Mouse (Mus musculus): ENCODE results near the gene Ppm1n. TPM values are rescaled to one million over a fixed set of nuclear protein-coding genes. Genes with fewer than 3 reads are reported as not detected.

The Ppm1n gene
- polyA plus RNA-seq, 1 experiment from 2014 or later = 0.05 TPM

DNA sequence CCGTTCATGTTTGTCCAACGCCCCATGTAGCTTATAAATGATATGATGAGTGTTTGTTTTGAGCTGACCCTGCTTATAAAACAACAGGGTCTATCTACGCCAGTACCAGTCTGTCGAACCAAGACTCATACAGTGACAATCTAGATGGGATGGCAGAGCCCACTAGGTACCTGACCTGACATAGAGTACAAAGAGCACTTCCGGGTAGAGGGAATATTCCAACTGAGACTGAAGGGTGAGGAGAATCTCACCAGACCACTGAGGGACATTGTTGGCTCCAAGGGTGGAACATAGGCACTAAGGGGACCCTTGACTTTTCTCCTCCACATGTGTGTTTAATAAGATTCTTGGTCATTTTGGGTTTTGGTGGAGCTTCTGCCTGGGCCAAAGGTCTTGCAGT lies 50.5 kb downstream of the Ppm1n start:
- Histone ChIP-seq H3K27ac (replicated peaks) (peak overlapping the region; percentile 100), H3K4me1 (replicated peaks) (peaks cover 65% of the 10 kb centered on the region), H3K9me3 (replicated peaks) (no peaks in the 10 kb centered on the region), H3K4me2 (peak overlapping the region; percentile 83), H3K36me3 (replicated peaks) (peaks cover 19% of the 10 kb centered on the region), H3K27me3 (no peaks in the 10 kb centered on the region), H3K9ac (peak overlapping the region; percentile 85), H3K4me3 (replicated peaks) (peak overlapping the region; percentile 72)
- WGBS (ENCODE audit: insufficient replicate concordance) = 30% methylated on average over 5 of the region's 5 CpGs
- no peak for ATAC-seq (ENCODE audit: insufficient read depth)

DNA sequence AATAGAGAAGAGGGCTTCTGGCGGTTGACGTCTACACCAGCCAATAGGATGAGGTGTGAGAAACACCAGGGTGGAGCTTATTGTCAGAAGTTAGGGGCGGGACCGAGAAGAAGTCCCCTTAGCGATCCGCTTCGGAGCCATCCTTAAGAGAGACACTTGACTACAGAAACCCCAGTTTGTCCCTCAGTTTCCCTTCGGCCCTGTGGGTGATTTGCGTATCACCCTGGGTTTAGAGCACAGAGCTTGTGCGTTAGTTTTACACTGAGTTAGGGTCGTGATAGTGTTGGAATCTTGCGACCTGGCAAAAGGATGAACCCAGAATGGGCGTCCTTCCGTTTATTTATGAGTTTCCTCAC lies 51.1 kb downstream of the Ppm1n start:
- Histone ChIP-seq H3K4me1 (replicated peaks) (peaks cover 68% of the 10 kb centered on the region), H3K9ac (peak overlapping the region; percentile 85), H3K27me3 (no peaks in the 10 kb centered on the region), H3K4me3 (replicated peaks) (peak overlapping the region; percentile 72), H3K27ac (replicated peaks) (peak overlapping the region; percentile 100), H3K4me2 (peak overlapping the region; percentile 83), H3K9me3 (replicated peaks) (no peaks in the 10 kb centered on the region), H3K36me3 (replicated peaks) (peaks cover 15% of the 10 kb centered on the region)
- ATAC-seq (ENCODE audit: insufficient read depth) = no peak
- WGBS (ENCODE audit: insufficient replicate concordance) = under 1% methylated on average over 14 of the region's 14 CpGs

DNA sequence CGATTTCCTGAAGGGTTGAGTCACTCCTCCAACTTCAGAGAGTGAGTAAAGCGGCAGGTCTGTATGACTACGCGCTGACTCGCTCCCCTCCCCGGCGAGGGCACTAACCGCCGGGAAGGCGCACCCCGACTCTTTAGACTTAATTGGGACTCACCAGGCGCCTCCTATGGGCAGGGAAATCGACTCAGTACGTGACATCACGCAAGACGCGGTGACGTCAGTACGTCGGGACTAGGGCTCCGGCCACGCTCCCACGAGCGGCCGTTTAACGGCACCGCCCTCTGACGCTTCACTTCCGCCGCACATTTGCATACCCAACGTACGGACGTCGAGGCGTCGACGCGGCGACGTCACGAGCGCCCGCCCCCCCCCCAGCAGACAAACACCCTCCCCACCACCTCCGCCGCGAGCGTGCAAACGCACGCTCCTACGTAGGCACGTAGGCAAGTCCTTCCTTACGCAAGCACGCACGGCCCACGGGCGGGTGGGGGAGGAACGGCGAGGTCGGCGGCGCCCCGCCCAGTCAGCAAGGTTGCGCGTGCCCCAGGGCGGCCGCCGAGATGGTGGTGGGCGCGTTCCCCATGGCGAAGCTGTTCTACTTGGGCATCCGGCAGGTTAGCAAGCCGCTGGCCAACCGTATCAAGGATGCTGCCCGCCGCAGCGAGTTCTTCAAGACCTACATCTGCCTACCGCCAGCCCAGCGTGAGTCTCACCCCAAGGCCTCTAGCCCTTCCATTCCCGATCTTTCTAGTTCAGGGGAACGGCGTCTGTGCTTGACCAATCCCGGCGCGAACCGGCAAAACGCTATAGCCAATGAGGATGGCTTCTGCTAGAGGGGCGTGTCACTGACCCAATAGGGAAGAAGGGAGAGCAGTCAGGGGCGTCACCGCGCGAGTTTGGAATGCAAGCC lies 51.7 kb downstream of the Ppm1n start, which contains the start of gene Opa3:
TSS of gene Opa3 (plus strand) at position 452 of the 910 bp plus-strand sequence.
- H3K4me1 ChIP-seq (replicated peaks) = peaks cover 74% of the 10 kb centered on the region
- H3K36me3 ChIP-seq (replicated peaks) = peaks cover 15% of the 10 kb centered on the region
- ATAC-seq (ENCODE audit: insufficient read depth) = peak; percentile 88
- peak within 1 kb of the TSS; percentile 85 for H3K9ac ChIP-seq
- H3K9me3 ChIP-seq (replicated peaks) = no peaks in the 10 kb centered on the region
- WGBS (ENCODE audit: insufficient replicate concordance) = under 1% methylated on average over 91 of the region's 91 CpGs
- peak within 1 kb of the TSS; percentile 100 for H3K27ac ChIP-seq (replicated peaks)
- peak within 1 kb of the TSS; percentile 72 for H3K4me3 ChIP-seq (replicated peaks)
- H3K27me3 ChIP-seq = no peaks in the 10 kb centered on the region
- H3K4me2 ChIP-seq = peak within 1 kb of the TSS; percentile 89

DNA sequence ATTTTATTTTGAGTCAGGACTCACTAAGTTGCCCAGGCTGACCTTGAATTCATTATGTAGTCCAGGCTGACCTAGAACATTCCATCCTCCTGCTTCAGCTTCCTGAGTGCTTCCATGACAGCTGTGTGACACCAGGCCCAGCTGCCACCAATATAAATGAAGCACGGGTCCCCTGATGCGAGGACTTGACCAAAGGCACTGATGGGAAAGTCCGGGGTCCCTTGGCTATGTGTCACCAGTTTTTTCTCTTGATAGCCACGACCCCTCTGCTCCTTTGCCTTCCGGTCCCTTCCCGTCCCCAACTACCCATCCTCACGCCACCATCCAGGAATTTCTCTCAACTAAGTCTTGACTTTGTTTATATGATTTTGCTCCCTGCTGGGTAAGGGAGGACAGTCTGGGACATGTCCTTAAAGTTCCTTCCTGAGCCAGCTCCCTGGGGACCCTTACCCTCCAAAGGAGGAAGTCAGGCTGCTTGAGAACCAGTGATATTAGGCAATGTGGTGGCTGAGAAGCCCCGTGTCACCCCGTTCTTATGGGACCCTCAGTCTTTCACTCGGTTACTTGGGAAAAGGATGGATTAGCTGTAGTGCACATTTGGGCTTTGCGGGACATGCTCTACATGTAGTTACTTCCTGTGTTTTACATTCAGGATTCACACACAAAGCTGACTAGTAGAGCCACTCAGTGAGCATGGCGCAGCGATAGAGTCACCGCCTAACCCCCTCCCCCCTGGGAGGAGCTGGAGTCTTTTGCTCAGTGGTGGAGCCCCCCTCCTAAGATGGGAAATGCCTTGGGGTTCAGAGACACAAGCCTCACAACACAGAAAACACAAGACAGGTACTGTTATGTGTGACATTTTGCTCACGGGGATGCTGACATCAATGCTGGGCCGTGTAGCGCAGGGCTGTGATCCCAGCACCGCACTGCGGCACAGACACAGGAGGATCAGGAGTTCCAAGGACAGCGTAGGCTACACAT lies 52.8 kb downstream of the Ppm1n start:
- peak overlapping the region; percentile 89 for H3K4me2 ChIP-seq
- no peak for ATAC-seq (ENCODE audit: insufficient read depth)
- peak overlapping the region; percentile 72 for H3K4me3 ChIP-seq (replicated peaks)
- H3K9me3 ChIP-seq (replicated peaks) = no peaks in the 10 kb centered on the region
- peak overlapping the region; percentile 100 for H3K27ac ChIP-seq (replicated peaks)
- peak overlapping the region; percentile 72 for H3K9ac ChIP-seq
- no peaks in the 10 kb centered on the region for H3K27me3 ChIP-seq
- peaks cover 15% of the 10 kb centered on the region for H3K36me3 ChIP-seq (replicated peaks)
- 14% methylated on average over 20 of the region's 20 CpGs for WGBS (ENCODE audit: insufficient replicate concordance)
- H3K4me1 ChIP-seq (replicated peaks) = peaks cover 71% of the 10 kb centered on the region

Other genes with a start within 250 kb of the Ppm1n start
- gene Rsph6a, start 225.4 kb downstream of the Ppm1n start, polyA plus RNA-seq (2015; fragmentation: Nextera tagmentation; extraction: Ambion mirVana) = not detected in 2 replicates
- 3.6 and 5.4 TPM in 2 replicates for gene Dmwd, start 203.8 kb downstream of the Ppm1n start, polyA plus RNA-seq (2015; fragmentation: Nextera tagmentation; extraction: Ambion mirVana)
- gene Dmpk, start 196.2 kb downstream of the Ppm1n start, polyA plus RNA-seq (2015; fragmentation: Nextera tagmentation; extraction: Ambion mirVana) = 13.9 and 15.8 TPM in 2 replicates
- 0.90 and 1.2 TPM in 2 replicates for gene Six5, start 185.5 kb downstream of the Ppm1n start, polyA plus RNA-seq (2015; fragmentation: Nextera tagmentation; extraction: Ambion mirVana)
- gene Gm4969, start 161.7 kb downstream of the Ppm1n start, polyA plus RNA-seq (2015; fragmentation: Nextera tagmentation; extraction: Ambion mirVana) = 0.14 and 0.17 TPM in 2 replicates
- 5.1 TPM in 2 replicates for gene Fbxo46, start 160.2 kb downstream of the Ppm1n start, polyA plus RNA-seq (2015; fragmentation: Nextera tagmentation; extraction: Ambion mirVana)
- gene Qpctl, start 130.8 kb downstream of the Ppm1n start, polyA plus RNA-seq (2015; fragmentation: Nextera tagmentation; extraction: Ambion mirVana) = 4.1 and 4.6 TPM in 2 replicates
- gene Snrpd2, start 130.3 kb downstream of the Ppm1n start, polyA plus RNA-seq (2015; fragmentation: Nextera tagmentation; extraction: Ambion mirVana) = 52.8 and 55.6 TPM in 2 replicates
- gene Gipr, start 113.9 kb downstream of the Ppm1n start, polyA plus RNA-seq (2015; fragmentation: Nextera tagmentation; extraction: Ambion mirVana) = 0.36 and 1.0 TPM in 2 replicates
- 3.9 and 4.2 TPM in 2 replicates for gene Eml2, start 103.6 kb downstream of the Ppm1n start, polyA plus RNA-seq (2015; fragmentation: Nextera tagmentation; extraction: Ambion mirVana)
- 0.50 TPM in 2 replicates for gene Gpr4, start 67.5 kb downstream of the Ppm1n start, polyA plus RNA-seq (2015; fragmentation: Nextera tagmentation; extraction: Ambion mirVana)
- 15.3 and 16.0 TPM in 2 replicates for gene Opa3, start 51.7 kb downstream of the Ppm1n start, polyA plus RNA-seq (2015; fragmentation: Nextera tagmentation; extraction: Ambion mirVana)
- 41.2 and 42.4 TPM in 2 replicates for gene Vasp, start 8.2 kb downstream of the Ppm1n start, polyA plus RNA-seq (2015; fragmentation: Nextera tagmentation; extraction: Ambion mirVana)
- 3.9 and 5.2 TPM in 2 replicates for gene Rtn2, start 2.6 kb upstream of the Ppm1n start, polyA plus RNA-seq (2015; fragmentation: Nextera tagmentation; extraction: Ambion mirVana)
- gene Fosb, start 30.0 kb upstream of the Ppm1n start, polyA plus RNA-seq (2015; fragmentation: Nextera tagmentation; extraction: Ambion mirVana) = 0.03 TPM in 1 of 2 replicates, not detected in the other
- 14.0 and 14.5 TPM in 2 replicates for gene Ercc1, start 64.7 kb upstream of the Ppm1n start, polyA plus RNA-seq (2015; fragmentation: Nextera tagmentation; extraction: Ambion mirVana)
- 7.9 and 8.1 TPM in 2 replicates for gene Cd3eap, start 79.4 kb upstream of the Ppm1n start, polyA plus RNA-seq (2015; fragmentation: Nextera tagmentation; extraction: Ambion mirVana)
- gene Ppp1r13l, start 79.7 kb upstream of the Ppm1n start, polyA plus RNA-seq (2015; fragmentation: Nextera tagmentation; extraction: Ambion mirVana) = 0.94 and 1.5 TPM in 2 replicates
- 6.2 and 7.5 TPM in 2 replicates for gene Ercc2, start 101.9 kb upstream of the Ppm1n start, polyA plus RNA-seq (2015; fragmentation: Nextera tagmentation; extraction: Ambion mirVana)
- gene Klc3, start 124.0 kb upstream of the Ppm1n start, polyA plus RNA-seq (2015; fragmentation: Nextera tagmentation; extraction: Ambion mirVana) = 0.46 and 0.84 TPM in 2 replicates
- 32.2 and 49.9 TPM in 2 replicates for gene Ckm, start 124.7 kb upstream of the Ppm1n start, polyA plus RNA-seq (2015; fragmentation: Nextera tagmentation; extraction: Ambion mirVana)
- 1.2 and 1.6 TPM in 2 replicates for gene Mark4, start 178.8 kb upstream of the Ppm1n start, polyA plus RNA-seq (2015; fragmentation: Nextera tagmentation; extraction: Ambion mirVana)
- gene Exoc3l2, start 183.3 kb upstream of the Ppm1n start, polyA plus RNA-seq (2015; fragmentation: Nextera tagmentation; extraction: Ambion mirVana) = 0.85 and 1.2 TPM in 2 replicates
- 0.79 and 1.1 TPM in 2 replicates for gene Bloc1s3, start 228.3 kb upstream of the Ppm1n start, polyA plus RNA-seq (2015; fragmentation: Nextera tagmentation; extraction: Ambion mirVana)
- 41.2 and 42.0 TPM in 2 replicates for gene Trappc6a, start 228.3 kb upstream of the Ppm1n start, polyA plus RNA-seq (2015; fragmentation: Nextera tagmentation; extraction: Ambion mirVana)
- not detected in 2 replicates for gene Nkpd1, start 237.8 kb upstream of the Ppm1n start, polyA plus RNA-seq (2015; fragmentation: Nextera tagmentation; extraction: Ambion mirVana)